Mouse (Mus musculus): Measurements from ENCODE around the gene Ccdc86. TPM values are rescaled to one million over a fixed set of nuclear protein-coding genes. Genes with fewer than 3 reads are reported as not detected.

Gene Ccdc86
- total RNA-seq, 1 experiment from 2014 or later, result 14.5 TPM

GRCm38 (mm10) chr19:10949558-10949957 is 492 bp upstream of the Ccdc86 start:
- DNase-seq, result no peak

DNA sequence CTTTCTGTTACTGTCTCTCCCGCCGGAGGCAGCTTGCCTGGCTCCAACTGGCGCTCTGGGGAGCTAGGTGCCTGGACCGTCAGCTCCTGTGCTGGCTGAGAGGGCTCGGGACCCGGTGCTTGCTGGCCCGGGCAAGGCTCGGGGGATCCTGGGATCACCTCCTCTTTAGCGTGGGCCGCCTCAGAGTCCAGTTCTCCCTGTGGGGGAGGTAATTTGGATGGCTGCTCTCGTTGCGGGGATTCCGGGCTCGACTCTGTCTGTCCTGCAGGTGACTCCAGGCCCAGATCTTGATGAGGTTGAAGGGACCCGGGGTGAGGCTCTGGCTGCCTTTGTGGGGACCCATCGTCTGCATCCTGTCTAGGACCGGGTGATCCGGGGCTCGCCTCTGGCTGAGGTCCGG is 650 bp downstream of the Ccdc86 start:
- DNase-seq, result peak; percentile 15

GRCm38 (mm10) chr19:10947219-10947618 is 1.8 kb downstream of the Ccdc86 start:
- DNase-seq, result no peak

GRCm38 (mm10) chr19:10946506-10946905 is 2.6 kb downstream of the Ccdc86 start:
- no peak for DNase-seq

DNA sequence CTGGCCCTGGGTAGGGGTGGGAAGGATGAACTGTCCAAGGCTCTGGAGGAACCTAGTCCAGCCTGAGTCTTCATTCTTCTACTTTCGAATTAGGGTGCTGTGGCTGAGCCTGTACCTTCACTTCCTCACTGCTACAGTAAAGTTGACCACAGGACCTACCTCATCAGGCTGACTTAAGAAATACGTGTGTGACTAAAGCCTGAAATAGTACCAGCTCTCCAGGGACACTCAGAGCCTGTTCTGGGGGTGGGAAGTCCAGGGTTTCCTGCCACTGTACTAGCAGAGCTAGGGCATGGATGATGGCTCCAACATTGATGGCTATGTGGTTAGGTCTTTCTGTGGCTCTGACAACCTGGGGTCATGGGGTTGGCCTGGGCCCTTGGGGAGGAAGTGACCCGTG is 5.1 kb downstream of the Ccdc86 start:
- no peak for DNase-seq

DNA sequence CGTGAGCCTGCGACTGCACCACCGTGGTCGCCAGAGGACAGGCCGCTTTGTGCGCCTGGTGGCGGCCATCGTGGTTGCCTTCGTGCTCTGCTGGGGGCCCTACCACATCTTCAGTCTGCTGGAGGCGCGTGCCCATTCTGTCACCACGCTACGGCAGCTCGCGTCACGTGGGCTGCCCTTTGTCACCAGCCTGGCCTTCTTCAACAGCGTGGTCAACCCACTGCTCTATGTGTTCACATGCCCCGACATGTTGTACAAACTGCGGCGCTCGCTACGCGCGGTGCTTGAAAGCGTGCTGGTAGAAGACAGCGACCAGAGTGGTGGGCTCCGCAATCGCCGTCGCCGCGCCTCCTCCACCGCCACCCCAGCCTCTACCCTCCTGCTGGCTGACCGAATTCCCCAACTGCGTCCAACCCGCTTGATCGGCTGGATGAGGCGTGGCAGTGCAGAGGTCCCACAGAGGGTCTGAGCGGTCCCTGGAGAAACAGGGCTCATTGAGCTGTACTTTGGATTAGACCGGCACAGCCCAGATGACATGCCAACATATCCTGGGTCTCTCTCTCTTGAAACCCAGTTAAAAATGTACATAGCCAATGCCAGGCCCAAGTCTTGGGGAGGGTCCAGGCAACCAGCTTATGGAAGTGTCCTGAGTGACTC is 8.1 kb downstream of the Ccdc86 start:
- DNase-seq, result peak; percentile 37

DNA sequence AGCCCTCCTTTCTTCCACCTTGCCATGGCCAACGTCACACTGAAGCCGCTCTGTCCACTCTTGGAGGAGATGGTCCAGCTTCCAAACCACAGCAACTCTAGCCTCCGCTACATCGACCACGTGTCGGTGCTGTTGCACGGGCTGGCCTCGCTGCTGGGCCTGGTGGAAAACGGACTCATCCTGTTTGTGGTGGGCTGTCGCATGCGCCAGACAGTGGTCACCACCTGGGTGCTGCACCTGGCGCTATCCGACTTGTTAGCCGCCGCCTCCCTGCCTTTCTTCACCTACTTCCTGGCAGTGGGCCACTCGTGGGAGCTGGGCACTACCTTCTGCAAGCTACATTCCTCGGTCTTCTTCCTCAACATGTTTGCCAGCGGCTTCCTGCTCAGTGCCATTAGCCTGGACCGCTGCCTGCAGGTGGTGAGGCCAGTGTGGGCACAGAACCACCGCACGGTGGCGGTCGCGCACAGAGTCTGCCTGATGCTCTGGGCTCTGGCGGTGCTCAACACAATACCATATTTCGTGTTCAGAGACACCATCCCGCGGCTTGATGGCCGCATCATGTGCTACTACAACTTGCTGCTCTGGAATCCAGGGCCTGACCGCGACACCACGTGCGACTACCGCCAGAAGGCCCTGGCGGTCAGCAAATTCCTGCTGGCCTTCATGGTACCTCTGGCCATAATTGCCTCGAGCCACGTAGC is 8.8 kb downstream of the Ccdc86 start:
- peak; percentile 81 for DNase-seq

DNA sequence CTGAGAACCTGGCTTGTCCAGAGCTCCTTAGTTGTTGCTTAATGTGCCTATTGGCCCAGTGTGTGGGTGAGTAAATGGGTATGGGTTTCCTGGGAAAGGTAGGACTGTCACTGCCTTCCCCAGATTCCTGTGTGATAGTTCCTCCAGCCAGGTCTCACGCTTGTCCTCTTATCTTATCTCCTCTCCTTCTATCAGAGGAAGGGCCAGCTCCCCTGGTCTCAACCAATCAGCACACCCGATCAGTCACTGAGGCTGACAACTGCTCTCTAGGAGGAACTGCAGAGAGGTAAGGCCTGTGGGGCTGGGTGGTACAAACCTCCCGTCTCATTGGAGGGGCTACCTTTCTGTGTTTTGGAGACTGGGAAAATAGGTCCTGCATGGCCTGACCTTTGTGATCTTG is 10.3 kb downstream of the Ccdc86 start:
- no peak for DNase-seq

- DNase-seq, result no peak
These were observed 11.9 kb downstream of the Ccdc86 start, which contains the start of gene Ptgdr2 for GRCm38 (mm10) chr19:10937110-10937563. Gene Ptgdr2 (plus strand): TSS chr19:10937160.

- no peak for DNase-seq
These were observed 13.0 kb downstream of the Ccdc86 start for GRCm38 (mm10) chr19:10936077-10936476.

GRCm38 (mm10) chr19:10935029-10935428 is 14.0 kb downstream of the Ccdc86 start:
- no peak for DNase-seq

DNA sequence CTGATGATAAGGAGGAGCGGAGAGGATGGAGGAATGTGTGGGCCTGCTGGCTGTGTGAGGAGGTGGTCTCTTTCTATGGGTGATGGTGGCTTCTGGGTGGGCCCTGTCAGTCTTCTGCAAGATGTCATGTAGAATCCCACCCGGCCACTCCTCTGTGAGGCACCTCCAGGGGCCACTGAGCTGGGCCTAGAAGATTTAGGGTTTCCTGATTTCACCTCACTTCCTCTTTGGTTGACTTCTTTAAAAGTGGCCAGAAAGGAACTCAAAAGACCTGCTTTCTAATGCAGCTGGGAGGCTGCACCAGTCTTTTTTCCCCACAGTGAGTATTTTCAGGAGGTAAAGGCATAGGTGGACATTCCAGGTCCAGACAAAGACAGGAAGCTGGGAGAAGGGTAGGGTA is 18.4 kb downstream of the Ccdc86 start:
- no peak for DNase-seq

DNA sequence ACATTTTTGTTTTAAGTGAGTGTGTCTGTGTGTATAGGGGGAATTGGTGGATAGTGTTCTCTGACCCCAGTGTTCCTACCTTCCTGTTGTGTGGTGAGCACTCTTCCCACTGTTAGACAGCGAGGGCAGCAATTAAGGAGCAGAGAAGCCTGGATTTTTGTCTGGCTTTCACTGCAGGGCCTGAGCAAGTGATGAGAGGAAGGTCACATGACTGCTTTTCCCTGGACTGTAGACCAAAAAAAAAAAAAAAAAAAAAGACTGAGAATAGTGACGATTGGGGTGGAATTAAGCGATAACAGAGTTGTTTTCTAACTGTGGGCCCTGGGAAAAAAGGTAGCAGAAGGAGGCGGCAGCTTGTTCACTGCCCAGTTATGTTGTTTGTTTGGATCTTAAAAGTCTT is 22.4 kb downstream of the Ccdc86 start:
- no peak for DNase-seq

GRCm38 (mm10) chr19:10926123-10926621 is 22.9 kb downstream of the Ccdc86 start:
- DNase-seq, result no peak

GRCm38 (mm10) chr19:10924220-10924619 is 24.8 kb downstream of the Ccdc86 start:
- DNase-seq, result no peak

- no peak for DNase-seq
These were observed 28.0 kb downstream of the Ccdc86 start for GRCm38 (mm10) chr19:10921058-10921457.

GRCm38 (mm10) chr19:10920532-10920931 is 28.5 kb downstream of the Ccdc86 start, which contains the start of gene Zp1:
Gene Zp1 (minus strand): TSS chr19:10920632.
- no peak for DNase-seq

DNA sequence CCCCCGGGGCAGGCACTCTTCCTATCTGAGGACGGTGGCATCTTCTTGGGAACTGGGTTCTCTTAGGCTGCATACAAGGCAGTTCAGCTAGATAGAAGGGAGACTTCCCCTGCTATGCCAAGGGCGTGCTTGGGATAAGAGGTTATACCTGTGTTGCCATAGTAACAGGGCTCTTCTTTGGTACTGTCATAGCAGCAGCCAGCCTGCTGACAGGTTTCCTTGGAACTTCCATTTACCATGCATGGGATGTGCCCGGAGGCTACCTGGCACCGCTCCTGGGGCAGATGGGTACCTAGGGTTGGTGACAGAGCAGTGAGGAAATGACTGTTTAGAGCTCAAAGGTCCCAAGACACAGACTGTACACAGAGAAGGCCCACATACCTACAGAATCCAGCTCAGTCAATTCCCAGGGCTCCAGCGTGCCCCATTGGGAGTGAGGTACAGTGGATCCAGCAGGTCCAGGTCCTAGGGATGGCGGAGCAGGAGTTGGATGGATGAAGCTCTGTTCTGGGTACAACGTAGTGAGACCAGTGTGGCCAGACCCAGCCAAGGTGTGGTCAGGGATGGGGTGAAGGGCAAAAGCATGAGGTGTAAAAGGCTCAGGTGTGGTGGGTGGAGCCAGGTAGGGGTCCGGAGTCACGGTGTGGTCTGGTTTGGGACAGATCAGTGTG is 30.6 kb downstream of the Ccdc86 start:
- no peak for DNase-seq

DNA sequence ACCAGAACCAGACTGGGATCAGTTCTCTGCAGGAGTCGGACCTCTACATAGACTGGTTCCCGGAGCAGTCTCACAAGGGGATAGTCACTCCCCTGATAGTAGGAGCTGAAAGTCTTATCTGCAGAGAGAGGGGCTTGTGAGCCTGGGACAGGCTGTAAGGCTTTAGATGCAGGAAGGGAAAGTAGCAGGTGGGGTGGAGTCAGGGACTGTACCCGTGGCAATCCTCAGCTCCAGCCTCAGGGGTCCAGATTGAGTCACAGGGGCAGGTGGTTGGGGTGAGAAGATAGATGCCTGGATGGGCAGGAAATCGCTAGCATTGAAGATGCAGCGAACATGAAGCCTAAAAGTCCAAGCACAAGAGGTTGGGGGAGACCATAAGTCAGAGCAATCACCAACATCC is 32.6 kb downstream of the Ccdc86 start:
- DNase-seq, result no peak

DNA sequence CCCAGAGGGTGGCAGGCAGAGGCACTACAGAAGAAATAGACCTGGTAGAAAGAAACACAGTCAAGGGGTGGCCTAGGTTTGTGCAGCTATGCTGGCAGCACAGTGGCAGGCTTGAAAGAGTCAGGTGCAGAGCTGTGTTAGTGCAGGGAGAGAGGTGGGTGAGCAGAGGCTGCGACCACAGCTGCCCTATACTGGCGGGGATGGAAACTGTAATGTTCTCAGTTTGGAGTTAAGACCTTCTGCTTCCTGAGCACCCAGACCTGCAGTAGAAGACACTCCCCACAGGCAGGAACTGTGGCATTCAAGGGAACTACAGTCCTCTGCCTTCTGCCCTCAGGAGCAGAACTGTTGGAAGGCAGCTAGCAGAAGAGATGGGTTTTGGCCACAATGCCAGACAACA is 34.2 kb downstream of the Ccdc86 start:
- DNase-seq, result no peak

GRCm38 (mm10) chr19:10914291-10914690 is 34.8 kb downstream of the Ccdc86 start:
- no peak for DNase-seq

DNA sequence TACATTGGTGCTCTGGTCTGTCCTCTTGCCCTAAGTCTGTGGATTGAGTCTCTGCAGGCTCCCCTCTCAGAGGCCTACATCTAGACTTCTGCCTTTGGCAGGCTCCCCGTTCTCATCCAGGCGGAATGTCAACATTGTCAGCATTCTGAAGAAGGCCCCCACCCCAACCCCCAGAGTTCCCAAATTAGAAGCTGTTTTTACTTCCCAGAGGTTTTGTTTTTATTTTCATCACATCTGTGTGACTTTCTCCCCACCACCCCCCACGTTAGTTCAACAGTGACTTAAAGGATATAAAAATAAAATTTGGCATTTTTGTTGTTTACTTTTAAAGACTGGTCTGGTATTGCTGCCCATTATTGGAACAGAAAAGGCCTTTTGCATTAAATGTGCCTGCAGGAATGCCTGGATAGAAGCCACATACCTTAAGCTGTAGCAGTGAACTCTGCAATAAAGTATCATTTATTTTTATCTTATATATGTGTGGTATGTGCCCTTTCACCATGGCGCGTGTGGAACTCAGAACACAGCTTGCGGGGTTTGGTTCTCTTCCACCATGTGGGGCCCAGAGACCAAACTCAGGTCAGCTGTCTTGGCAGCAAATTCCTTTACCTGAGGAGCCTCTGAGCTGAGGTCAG is 39.9 kb downstream of the Ccdc86 start:
- no peak for DNase-seq

DNA sequence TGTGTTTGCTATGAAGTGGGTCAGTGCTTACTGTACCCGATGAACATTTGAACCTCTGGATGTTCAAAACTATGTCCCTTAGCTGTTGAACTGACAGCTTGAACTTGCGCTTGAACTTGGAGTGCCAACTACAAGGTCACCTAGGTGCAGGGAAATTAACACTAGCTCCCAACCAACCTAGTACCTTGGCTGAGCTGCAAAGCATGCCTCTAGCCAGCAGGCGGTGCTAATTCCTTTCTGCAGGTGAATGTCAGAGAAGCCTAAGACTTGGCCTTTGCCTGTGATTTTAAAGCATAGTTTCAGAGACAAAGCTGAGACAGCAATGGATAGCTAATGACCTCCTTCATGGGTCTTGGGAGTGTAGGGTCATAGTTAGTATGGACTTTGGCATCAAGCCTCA is 41.2 kb downstream of the Ccdc86 start:
- peak; percentile 53 for DNase-seq
